Mouse (Mus musculus) bone marrow, adult 2 months (tissue): ENCODE results near the gene Dnase1l1.

Experiments
- CTCF ChIP-seq: fragments of 200-500 bp; IDR thresholded peaks from 2 replicates; pipeline ENCODE4 v1.5.1; 2011; ENCODE audit warnings: low read length, control low read depth; ENCODE audit not compliant: control insufficient read depth, insufficient read depth
- POLR2A ChIP-seq: fragments of 200-500 bp; IDR thresholded peaks from 2 replicates; pipeline ENCODE4 v1.6.1; 2011; ENCODE audit warnings: low read depth, mild to moderate bottlenecking, control low read depth, low read length, borderline replicate concordance; ENCODE audit not compliant: control insufficient read depth

- TF ChIP-seq CTCF (no peak), POLR2A (no peak)
Measured at GRCm38 (mm10) chrX:74243807-74244206, 38.3 kb downstream of the Dnase1l1 start.
